Mouse (Mus musculus): ENCODE data around the gene Bcl2l12.

The Bcl2l12 gene

GRCm38 (mm10) chr7:44959281-44959680 is 39.2 kb downstream of the Bcl2l12 start:
- no peak for DNase-seq (ENCODE audit: low read depth, low spot score)

GRCm38 (mm10) chr7:44958208-44958607 is 40.3 kb downstream of the Bcl2l12 start:
- peak; percentile 51 for DNase-seq (ENCODE audit: low read depth, low spot score)

GRCm38 (mm10) chr7:44957183-44957835 is 41.2 kb downstream of the Bcl2l12 start:
- no peak for DNase-seq (ENCODE audit: low read depth, low spot score)

GRCm38 (mm10) chr7:44956266-44956665 is 42.2 kb downstream of the Bcl2l12 start:
- DNase-seq (ENCODE audit: low read depth, low spot score) = no peak

- DNase-seq (ENCODE audit: low read depth, low spot score) = peak; percentile 57
Measured at GRCm38 (mm10) chr7:44955628-44956027, 42.9 kb downstream of the Bcl2l12 start.

GRCm38 (mm10) chr7:44954091-44954885 is 44.2 kb downstream of the Bcl2l12 start:
- DNase-seq (ENCODE audit: low read depth, low spot score) = no peak

GRCm38 (mm10) chr7:44953561-44953960 is 45.0 kb downstream of the Bcl2l12 start:
- DNase-seq (ENCODE audit: low read depth, low spot score) = no peak

GRCm38 (mm10) chr7:44952611-44953306 is 45.8 kb downstream of the Bcl2l12 start:
- DNase-seq (ENCODE audit: low read depth, low spot score) = peak; percentile 88

- peak; percentile 10 for DNase-seq (ENCODE audit: low read depth, low spot score)
Measured at GRCm38 (mm10) chr7:44951960-44952359, 46.6 kb downstream of the Bcl2l12 start.

- DNase-seq (ENCODE audit: low read depth, low spot score) = no peak
Measured at GRCm38 (mm10) chr7:44949922-44950321, 48.6 kb downstream of the Bcl2l12 start.

GRCm38 (mm10) chr7:44942904-44943303 is 55.6 kb downstream of the Bcl2l12 start, which contains the start of gene Tsks:
TSS of gene Tsks (plus strand) at chr7:44943204.
- DNase-seq (ENCODE audit: low read depth, low spot score) = no peak
